Mouse (Mus musculus) cerebellum, adult 11-12 months (tissue): ENCODE data around the gene Ppcdc.
"Not testable (repeated sequence)": the region's sequence is repeated elsewhere in the genome, so short reads cannot be mapped to it uniquely, and the experiment has no call there.

Experiments used
- DNase-seq: peaks from one replicate; pipeline ENCODE4 v3.0.0; 2022

The Ppcdc gene

DNA sequence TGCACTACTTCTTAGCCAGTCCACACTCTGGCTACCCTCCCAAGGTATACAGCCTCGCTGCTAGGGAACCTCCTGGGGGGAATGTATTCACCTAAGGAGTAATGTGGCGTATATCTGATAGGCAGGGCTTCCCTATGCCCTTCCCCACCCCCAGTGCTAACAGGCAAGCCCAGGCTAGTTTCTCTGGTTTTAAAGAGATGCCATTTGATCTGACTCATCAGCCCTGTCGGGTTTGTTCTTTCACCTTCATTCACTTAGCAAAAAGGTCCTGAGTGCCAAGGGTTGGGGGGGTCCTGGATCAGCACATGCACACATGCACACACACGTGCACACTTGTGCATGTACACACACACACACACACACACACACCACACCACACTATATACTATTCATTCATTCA, 12.0 kb downstream of the Ppcdc start:
- no peak for DNase-seq

DNA sequence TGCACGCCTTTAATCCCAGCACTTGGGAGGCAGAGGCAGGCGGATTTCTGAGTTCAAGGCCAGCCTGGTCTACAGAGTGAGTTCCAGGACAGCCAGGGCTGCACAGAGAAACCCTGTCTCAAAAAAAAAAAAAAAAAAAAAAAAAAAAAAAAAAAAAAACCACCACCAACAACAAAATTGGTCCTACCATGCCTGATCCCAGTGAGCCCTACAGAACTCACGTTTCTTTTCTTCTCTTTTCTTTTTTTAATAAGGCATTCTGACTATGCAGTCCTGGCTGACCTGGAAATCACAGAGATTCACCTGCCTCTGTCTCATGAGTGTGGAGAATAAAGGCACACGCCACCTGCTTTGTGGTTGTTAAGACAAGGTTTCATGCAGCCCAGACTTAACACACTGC, 12.8 kb downstream of the Ppcdc start:
- DNase-seq, result not testable (repeated sequence)

DNA sequence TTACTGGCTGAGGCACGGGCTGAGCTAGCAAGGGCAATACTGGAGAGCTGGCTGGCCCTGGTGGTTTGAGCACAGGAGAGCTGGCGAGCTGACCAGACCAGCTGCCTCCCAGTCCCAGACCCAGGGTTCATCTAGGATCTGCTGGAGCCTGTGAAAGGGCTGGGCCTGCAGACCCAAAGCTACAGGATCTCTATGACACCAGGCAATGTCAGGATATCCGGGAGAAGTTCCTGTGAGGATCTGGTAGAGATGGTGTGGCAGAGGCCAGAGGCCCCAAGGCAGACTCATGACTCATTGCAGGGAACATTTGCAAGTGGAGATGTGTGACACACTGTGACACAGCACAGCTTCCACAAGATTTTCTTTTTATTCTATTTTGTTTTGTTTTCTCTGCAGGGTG, 14.8 kb downstream of the Ppcdc start:
- DNase-seq, result no peak

DNA sequence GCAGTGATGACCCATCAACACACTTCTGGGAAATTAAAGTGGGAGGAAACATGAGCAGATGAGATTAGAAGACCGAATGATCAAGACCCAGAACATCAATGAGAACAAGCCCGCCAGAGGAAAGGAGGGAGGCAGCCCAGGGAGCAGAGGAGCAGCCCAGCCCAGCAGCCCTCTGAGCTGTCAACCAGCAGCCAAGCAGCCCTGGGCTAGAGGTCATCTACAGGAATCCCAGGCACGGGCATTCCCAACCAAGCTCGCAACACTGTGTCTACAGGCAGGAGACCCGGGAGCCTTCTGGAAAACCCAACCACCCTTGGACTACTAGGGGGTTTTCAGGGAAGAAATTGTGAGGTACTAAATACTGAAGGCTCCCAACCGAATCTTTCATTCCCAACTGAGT, 15.9 kb downstream of the Ppcdc start:
- no peak for DNase-seq

DNA sequence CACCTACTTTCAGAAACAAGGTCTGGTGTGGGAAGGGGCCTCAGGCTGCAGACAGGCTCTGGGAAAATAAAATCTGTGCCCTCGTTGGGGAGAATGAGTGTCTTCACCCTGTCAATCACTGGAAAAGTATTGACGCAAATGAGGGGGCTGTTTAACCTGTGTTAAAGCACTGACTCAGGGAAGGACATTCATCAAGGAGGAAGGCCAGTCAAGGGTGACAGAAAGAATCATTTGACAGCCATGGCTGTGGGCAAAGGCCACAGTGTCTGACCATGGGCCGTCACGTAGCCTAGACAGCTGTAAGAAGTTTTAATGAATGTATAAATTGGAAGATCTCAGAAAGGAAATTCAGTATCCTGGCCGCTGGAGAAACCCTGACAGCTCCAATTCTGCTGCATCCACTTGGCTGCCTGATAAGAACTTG, 18.2 kb downstream of the Ppcdc start:
- DNase-seq, result no peak

DNA sequence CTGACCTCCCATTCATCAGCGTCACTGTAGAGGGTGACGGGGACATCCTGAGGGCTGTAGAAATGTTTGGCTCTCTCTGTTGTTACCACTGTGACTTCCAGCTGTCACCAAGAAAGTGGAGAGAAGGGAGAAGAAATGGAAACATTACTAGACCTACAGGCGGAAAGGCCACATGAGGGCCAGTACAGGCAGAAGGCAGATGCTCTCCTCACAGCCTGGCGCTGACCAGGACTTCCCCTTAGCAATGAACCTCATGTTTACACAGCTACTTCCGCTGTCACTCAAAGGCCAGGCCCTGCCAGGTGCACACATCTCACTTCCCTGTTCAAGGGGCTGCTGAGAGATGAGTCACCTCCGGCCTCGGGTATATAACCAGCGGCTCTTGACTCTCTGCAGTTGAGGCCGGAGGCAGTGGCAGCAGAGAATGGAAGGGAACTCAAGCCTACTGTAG, 18.8 kb downstream of the Ppcdc start:
- DNase-seq, result no peak

DNA sequence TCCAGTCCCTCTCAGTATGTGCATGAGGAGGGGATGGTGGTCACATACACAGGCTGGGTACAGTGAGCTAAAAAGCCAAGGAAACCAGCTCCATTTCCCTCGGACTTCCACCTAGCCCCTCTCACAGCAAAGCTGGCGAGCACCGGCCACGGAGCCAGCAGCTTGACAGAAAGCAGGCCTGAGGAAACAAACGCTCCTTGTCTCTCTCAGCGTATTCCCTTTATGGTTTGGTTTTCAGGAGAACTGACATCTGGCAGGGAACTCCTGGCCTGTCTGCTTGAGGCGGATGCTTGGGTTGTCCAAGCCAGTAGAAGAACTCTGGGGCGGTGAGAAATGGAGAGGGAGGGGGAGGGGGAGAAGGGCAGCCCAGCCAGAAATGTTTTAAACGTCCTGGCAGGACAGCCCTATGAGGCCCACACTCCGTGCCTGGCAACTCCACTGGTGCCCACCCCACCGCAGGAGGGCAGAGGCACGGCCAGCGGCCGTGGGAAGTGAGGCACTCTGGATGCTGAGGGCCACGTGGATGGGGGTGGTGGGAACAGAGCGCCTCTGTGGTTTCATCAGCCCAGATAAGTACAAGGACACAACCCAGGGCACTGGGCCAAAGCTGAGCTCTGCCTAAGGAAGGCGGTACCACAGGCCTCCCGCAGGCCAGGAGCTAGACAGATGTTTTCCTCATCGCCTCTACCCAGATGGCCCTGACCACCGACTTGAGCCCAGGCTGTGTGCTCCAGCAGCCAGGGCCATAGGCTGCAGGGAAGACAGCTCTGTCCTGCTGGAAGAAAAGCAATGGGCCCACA, 19.4 kb downstream of the Ppcdc start:
- peak; percentile 61 for DNase-seq

DNA sequence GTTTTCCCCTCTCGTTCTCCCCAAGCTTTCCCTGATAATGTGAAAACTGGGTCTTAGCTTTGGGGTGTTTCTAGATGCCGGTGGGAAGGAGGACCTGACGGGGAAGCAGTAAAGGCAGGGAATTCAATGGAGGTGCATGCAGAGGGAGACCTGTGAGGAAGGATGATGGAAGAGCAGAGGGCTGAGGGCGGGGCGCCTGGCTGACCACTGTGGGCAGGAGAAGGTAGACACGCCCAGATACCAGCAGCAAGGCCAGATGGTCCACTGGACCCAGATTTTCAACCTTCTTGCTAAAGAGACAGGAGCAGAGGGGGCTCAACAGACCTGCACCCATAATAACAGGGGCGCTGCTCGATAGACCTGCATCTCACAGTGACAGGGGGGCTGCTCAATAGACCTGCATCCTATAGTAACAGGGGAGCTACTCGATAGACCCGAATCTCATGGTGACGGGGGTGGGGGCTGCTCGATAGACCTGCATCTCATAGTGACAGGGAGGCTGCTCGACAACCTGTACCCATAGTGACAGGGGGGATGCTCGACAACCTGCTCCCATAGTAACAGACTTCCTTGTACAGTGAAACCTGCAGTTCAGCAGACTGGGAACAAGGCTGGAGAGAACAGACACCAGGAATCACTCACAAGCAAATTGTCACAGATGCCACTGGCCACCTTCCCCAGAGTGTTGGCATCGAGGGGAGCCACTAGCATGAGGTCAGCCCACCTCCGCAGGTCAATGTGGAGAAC, 20.2 kb downstream of the Ppcdc start:
- DNase-seq, result no peak

DNA sequence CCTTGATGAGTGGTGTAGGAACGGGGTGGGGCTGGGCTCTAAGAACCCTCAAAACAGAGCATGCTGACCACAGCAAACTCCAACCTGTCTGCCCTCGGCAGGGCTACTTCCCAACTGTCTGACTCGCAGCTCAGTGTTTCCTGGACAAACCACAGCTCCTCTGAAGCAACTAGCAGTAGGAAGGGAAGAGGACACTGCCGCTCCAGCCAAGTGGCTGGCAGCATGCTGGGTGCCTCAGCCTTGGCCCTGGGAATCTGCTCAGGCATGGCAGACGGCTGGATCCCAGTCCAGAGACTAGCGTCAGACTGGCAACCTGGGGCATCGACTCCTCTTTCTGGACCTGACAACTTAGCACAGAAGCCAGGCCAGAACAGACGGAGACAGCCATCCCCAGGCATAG, 22.6 kb downstream of the Ppcdc start:
- peak; percentile 92 for DNase-seq

DNA sequence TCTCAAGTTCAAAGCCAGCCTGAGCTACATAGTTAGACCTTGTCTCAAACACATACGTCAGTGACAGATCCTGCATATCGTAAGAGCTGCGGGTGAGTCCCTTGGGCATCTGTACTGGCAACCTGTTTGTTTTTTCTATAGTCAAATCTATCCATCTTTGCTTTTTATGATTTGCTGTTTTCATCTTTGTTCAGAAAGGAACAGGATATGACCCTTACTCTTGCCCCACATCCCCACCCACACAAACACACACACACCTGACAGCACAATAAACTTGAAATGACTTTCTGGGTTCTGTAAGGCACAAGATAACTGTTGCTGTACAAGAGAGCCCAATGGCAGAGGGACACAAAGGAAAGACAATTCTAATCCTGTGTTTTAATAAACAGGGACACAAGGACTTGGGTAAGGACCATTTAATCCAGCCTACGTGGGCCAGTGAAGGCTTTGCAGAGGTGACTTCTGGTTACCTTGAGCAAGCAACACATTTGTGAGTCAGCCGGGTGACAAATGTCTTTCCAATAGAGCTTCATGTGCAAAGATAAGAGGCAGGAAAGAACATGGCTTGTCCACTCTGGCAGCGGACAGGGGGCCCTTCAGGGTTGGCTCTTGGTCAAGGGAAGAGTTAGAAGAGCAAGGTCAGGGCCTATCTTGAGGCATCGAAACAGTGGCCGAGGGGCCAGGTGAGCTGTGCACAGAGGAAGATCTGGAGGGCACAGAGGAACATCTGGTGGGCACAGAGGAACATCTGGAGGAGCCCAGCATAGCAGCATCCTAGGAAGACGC, 32.6 kb downstream of the Ppcdc start:
- DNase-seq, result no peak

DNA sequence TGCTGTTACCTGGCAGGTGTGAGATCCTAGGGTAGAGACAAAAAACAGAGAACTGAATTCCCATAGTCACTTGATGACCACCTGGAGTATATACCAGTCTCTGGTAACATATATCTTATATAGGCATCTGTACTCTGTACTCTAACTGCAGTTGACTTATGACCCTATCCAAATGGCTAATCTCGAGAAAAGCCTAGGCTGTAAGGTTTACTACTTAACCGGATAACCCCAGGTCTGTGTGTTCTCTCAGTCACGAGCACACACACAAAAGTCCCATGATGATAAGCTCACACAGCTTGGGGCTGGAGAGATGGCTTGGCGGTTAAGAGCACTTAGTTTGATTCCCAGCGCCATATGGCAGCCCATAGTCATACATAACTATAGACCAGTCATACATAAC, 33.5 kb downstream of the Ppcdc start:
- no peak for DNase-seq

DNA sequence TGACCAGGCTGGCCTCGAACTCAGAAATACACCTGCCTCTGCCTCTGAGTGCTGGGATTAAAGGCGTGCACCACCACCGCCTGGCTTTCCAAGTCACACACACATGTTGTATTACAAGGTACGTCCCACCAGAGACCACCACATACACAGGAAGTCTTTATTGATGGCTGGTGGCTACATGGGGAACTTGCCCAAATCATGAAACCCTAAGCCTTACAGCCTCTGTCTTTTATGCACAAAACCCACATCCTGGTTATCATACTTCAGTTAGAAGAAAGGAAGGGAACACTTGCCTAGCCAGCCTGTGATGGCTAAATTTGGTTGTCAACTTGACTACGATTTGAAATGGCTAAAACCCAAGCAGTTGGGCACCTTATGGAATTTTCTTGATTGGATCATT, 35.9 kb downstream of the Ppcdc start:
- no peak for DNase-seq

DNA sequence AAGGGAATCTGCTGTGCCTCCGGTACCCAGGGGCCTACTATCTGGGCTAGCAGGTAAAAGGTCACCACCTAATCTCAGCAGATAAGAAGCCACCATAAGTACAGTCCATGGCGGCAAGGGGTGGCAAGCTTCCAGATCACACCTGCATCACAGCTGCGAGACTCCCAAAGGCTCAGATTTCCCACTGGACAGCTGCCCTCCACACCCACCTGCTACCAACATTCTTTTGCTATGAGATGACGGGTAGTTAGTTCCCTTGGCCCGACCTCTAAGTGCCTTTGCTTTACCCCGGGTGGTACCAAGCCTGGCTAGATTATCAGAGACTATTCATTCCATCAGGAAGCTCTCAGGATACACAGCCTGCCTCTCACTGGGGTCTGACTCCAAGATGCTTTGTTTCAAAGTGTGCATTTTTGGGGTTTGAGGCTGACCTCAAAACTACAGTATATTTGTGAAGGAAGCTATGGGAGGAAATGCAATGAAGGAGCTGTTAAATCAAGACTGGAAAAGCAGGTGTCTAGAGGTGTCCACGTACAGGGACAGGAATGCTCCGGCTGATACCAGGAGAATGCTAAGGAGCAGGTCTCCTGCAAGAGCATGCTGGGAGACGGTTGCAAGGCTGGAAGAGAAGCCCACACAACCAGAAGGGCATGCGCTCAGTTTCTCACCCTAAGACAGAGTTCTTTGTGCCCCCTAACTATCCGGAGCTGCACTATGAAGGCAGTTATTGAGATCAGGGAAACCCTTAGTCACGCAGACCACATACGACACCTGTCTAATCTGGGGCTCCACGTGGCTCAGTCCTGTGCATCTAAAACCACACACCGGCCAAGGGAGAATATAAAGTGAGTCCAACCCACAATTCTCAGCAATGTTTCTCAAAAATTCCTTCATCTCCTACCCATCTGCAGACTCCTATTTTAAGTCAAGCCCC, 37.3 kb downstream of the Ppcdc start:
- DNase-seq, result no peak

DNA sequence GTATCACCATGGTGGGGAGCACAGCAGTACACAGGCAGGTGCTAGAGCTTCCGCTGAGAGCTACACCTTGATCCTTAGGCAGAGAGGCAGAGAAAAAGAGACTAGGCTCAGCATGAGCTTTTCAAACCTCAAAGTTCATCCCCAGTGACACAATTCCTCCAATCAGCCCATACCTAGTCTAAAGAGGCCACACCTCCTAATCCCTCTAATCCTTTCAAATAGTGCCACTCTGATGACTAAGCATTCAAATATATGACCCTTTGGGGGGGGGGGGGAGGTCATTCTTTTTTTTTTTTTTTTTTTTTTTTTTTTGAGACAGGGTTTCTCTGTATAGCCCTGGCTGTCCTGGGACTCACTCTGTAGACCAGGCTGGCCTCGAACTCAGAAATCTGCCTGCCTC, 41.2 kb downstream of the Ppcdc start:
- DNase-seq, result no peak

DNA sequence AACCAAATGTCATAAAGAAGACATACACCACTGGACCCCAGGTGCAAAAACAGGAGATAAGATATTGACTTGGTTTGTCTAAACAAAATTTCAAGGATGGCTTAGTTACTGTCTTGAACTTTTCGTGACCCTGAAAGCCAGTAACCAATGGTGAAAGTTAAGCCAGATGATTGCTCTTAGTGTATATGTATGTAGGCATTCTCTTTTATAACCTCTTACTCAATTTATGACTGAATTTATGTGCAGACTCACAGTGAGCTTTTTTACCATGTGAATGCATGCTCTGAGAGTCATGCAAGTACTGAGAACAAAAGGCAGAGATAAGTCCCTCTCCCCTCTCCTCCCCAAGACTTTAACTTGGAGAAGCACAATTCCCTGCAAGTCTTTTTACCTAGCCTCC, 47.0 kb downstream of the Ppcdc start:
- DNase-seq, result no peak

DNA sequence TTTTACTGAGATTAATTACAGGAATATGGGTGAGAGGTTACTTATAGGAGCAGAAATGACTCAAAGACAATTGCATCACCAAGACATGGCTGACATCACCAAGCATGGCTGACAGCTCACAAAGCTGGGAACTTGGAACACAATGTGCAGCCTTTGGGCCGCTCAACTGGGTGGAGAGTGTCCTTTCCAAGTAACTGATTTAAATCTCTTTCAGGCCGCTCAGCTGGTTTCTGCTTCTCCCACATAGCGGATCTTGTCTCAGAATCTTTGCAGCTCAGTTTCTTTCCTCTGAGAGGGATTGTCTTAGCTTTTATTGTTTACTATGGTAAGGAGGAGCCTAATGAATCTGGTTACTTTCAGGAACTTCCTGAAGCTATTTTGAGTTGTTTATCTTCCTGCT, 49.1 kb downstream of the Ppcdc start:
- DNase-seq, result no peak

DNA sequence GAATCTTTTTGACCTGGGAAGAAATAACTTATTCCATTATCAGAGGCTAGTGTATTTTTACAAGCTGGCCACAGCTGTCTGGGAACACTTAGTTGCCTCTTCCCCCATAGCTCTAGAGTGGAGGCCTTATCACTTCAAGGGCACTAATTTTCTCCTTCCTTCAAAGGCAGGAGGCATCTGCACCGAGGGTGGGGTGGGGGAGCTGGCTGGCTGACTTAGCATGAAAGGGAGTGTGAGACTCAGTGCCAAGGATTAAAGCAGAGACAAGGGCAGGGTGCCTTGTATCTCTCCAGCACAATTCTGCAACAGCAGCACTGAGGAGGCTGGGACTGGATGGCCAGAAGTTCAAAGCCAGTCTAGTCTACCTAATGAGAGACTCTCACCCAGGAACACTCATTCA, 50.8 kb downstream of the Ppcdc start:
- DNase-seq, result no peak

DNA sequence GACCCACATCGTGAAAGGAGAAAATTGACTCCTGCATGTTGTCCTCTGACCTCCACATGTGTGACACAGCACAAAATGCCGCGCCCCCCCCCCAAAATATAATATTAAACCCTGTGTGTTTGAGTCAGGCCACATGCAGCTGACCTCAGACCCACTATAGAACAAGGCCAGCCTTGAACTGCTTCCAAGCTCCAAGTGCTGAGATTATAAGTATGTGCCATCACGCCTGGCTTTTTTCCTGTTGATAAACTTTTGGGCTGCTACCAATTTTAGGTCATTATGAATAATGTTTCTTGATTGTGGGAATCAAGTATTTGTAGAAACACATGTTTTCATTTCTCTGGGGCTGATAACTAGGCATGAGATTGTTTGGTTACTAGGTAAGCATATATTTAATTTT, 53.0 kb downstream of the Ppcdc start:
- DNase-seq, result no peak

DNA sequence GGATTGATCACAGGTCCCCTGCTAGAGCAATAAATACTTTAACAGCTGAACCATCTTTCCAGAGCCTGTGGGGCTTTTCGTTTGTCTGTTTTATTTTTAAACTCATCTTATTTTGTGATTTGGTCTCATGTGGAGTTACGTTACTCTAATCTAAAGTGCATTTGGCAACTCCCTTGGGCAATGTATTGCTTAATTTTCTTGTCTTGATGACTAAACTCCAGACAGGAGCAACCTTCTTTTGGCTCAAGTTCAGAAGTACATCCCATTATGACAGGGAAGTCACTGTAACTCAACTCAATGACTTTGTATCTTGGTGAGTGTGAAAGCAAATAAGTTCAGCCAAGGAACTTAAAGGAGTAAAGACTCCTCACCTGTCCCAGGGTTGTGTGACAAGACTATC, 55.3 kb downstream of the Ppcdc start:
- DNase-seq, result no peak

DNA sequence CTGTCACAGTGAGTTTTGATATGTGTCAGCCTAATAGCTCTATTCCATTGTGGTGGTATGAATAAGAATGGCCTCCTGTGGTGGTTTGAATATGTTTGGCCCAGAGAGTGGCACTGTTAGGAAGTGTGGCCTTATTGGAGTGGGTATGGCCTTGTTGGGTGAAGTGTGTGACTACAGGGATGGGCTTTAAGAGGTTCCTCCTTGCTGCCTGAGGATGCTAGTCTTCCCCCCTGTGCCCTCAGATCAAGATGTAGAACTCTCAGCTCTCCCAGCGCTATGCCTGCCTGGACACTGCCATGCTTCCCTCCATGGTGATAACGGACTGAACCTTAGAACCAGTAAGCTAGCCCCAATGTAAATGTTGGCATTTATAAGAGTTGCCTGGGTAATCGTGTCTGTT, 78.9 kb downstream of the Ppcdc start:
- DNase-seq, result no peak

DNA sequence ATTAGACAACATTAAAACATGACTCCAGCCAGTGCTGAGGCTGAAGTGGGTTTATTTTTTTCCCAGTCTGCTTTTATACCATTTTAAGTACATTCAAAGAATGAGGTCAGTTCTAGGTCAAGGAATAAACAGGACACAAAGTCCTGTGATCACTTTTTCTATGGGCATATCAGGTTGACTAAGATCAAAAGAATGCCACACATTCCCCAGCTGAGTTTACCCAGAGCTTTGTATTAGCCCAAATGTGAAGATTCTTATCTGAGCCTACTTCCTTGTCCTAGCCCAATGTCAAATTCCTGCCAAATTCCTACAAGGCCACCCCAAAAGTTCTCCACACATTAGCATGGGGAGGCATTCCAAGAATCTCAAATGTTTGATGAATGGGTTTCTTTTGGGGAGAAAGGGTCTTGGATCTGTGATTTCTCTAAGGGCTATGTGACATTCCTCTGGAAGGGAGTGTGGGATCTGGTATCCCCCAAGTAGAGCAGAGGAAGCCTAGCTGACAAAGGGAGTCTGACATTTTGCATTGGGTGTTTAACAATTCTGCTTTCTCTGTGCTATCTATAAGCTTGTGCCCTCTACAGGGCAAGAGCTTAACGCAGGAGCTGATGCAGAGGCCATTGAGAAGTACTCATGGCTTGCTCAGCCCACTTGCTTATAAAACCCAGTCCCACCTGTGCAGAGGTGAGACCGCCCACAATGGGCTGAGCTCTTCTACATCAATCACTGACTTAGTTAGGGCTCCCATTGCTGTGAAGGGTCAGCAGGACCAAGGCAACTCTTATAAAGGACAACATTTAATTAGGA, 85.3 kb downstream of the Ppcdc start:
- DNase-seq, result no peak

DNA sequence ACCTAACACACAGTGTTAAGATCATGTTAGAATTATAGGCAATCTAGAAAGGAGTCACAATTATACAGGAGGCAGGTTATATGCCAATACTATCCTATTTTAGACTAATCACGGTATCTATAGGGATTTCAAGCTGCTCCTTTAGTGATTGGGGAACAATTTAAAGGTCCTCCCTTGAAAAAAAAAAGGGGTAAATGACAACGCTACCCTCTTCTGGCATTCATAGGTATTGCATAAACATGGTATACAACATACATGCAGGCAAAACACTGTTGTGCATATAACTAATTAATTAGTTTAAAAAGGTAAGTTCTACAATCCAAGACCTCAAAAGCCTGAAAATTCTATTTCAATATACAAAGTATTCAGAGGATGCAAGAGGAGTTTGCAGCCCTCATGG, 88.6 kb downstream of the Ppcdc start:
- DNase-seq, result no peak
